Mouse (Mus musculus): ENCODE data around the gene Nr4a1. TPM values are rescaled to one million over a fixed set of nuclear protein-coding genes. Genes with fewer than 3 reads are reported as not detected.
A peak's percentile ranks its signal among the peaks of the same experiment; 100 is the strongest.

Gene Nr4a1
- 24.2 and 32.7 TPM in 2 replicates for total RNA-seq (2017)

- peak; percentile 52 for ATAC-seq (replicated peaks; ENCODE audit: low read depth, poor library complexity, severe bottlenecking)
Measured at GRCm38 (mm10) chr15:101253886-101254795, at the start of gene Nr4a1. Gene Nr4a1, plus strand, starts transcription at chr15:101254269.

GRCm38 (mm10) chr15:101204781-101205180, 49.3 kb upstream of the Nr4a1 start:
- ATAC-seq (replicated peaks; ENCODE audit: low read depth, poor library complexity, severe bottlenecking) = no peak

- peak; percentile 86 for ATAC-seq (replicated peaks; ENCODE audit: low read depth, poor library complexity, severe bottlenecking)
Measured at GRCm38 (mm10) chr15:101210228-101210627, 43.8 kb upstream of the Nr4a1 start.

GRCm38 (mm10) chr15:101210998-101211613, 43.0 kb upstream of the Nr4a1 start:
- ATAC-seq (replicated peaks; ENCODE audit: low read depth, poor library complexity, severe bottlenecking) = no peak

GRCm38 (mm10) chr15:101212435-101212834, 41.6 kb upstream of the Nr4a1 start:
- ATAC-seq (replicated peaks; ENCODE audit: low read depth, poor library complexity, severe bottlenecking) = no peak

- no peak for ATAC-seq (replicated peaks; ENCODE audit: low read depth, poor library complexity, severe bottlenecking)
Measured at GRCm38 (mm10) chr15:101215136-101215535, 38.9 kb upstream of the Nr4a1 start.

GRCm38 (mm10) chr15:101216036-101216435, 38.0 kb upstream of the Nr4a1 start:
- ATAC-seq (replicated peaks; ENCODE audit: low read depth, poor library complexity, severe bottlenecking) = no peak

- no peak for ATAC-seq (replicated peaks; ENCODE audit: low read depth, poor library complexity, severe bottlenecking)
Measured at GRCm38 (mm10) chr15:101220905-101221297, 33.2 kb upstream of the Nr4a1 start.

GRCm38 (mm10) chr15:101221298-101222104, 32.6 kb upstream of the Nr4a1 start:
- peak; percentile 46 for ATAC-seq (replicated peaks; ENCODE audit: low read depth, poor library complexity, severe bottlenecking)

- peak; percentile 45 for ATAC-seq (replicated peaks; ENCODE audit: low read depth, poor library complexity, severe bottlenecking)
Measured at GRCm38 (mm10) chr15:101222897-101223482, 31.1 kb upstream of the Nr4a1 start.

- no peak for ATAC-seq (replicated peaks; ENCODE audit: low read depth, poor library complexity, severe bottlenecking)
Measured at GRCm38 (mm10) chr15:101223596-101223995, 30.5 kb upstream of the Nr4a1 start.

GRCm38 (mm10) chr15:101224006-101224906, 29.8 kb upstream of the Nr4a1 start, which contains the start of gene Grasp:
Gene Grasp, plus strand, starts transcription at chr15:101224188.
- ATAC-seq (replicated peaks; ENCODE audit: low read depth, poor library complexity, severe bottlenecking) = peak; percentile 67

- ATAC-seq (replicated peaks; ENCODE audit: low read depth, poor library complexity, severe bottlenecking) = 0 out of 2 replicates have a peak, but pooled peaks have one; percentile 4
Measured at GRCm38 (mm10) chr15:101224977-101225376, 29.1 kb upstream of the Nr4a1 start.

- no peak for ATAC-seq (replicated peaks; ENCODE audit: low read depth, poor library complexity, severe bottlenecking)
Measured at GRCm38 (mm10) chr15:101227971-101228370, 26.1 kb upstream of the Nr4a1 start.

GRCm38 (mm10) chr15:101228866-101229590, 25.0 kb upstream of the Nr4a1 start:
- ATAC-seq (replicated peaks; ENCODE audit: low read depth, poor library complexity, severe bottlenecking) = no peak

- no peak for ATAC-seq (replicated peaks; ENCODE audit: low read depth, poor library complexity, severe bottlenecking)
Measured at GRCm38 (mm10) chr15:101230503-101230902, 23.6 kb upstream of the Nr4a1 start.

- peak; percentile 36; the same call in 1 of the 2 replicates for ATAC-seq (replicated peaks; ENCODE audit: low read depth, poor library complexity, severe bottlenecking)
Measured at GRCm38 (mm10) chr15:101230995-101231647, 22.9 kb upstream of the Nr4a1 start.
